Mouse (Mus musculus): ENCODE measurements around the gene Nmrk1. TPM values are rescaled to one million over a fixed set of nuclear protein-coding genes. Genes with fewer than 3 reads are reported as not detected.

Nmrk1 gene
- total RNA-seq, 4 experiments from 2014 or later: 2.7 to 4.6 (median 3.7) TPM

DNA sequence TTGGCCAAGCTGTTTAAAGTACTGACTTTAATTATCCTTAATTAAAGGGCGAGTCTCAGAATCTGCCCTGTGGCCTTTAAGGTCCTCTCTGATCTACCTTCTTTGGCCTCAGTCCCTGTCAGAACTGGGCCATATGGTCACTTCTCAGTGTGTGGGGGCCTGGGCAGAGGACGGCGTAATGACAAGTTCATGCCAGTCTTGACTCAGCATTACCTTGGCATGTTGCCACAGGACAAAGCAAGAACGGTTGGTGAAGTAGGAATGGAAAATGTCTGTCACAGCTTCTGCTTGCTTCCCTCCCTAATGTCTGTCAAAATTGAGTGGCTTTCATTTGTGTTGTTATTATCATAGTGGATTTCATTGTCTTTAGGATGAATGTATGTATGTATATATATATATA is 20.8 kb downstream of the Nmrk1 start:
- DNase-seq (ENCODE audit: low spot score): no peak

GRCm38 (mm10) chr19:18653058-18653457 is 21.3 kb downstream of the Nmrk1 start:
- DNase-seq (ENCODE audit: low spot score): no peak

DNA sequence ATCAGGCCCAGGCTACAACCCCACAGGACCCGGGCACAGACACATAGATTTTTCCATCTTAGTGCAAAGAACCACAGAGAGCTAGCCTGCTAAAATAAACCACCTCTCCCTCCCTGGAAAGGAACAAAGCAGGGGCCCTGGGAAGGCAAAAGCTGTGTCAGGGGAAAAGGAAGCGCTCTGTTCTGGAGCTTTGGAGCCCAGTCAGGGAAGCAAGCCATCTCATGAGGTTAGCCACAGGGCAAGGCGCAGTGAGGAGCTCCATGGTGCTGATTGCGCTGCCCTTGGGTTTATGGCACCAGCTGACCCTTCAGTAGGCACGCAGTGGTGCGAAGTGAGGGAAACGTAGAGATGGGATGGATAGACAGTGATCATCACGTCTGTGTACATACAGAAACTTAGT is 22.6 kb downstream of the Nmrk1 start:
- DNase-seq (ENCODE audit: low spot score): no peak

GRCm38 (mm10) chr19:18654984-18655383 is 23.2 kb downstream of the Nmrk1 start:
- DNase-seq (ENCODE audit: low spot score): no peak

DNA sequence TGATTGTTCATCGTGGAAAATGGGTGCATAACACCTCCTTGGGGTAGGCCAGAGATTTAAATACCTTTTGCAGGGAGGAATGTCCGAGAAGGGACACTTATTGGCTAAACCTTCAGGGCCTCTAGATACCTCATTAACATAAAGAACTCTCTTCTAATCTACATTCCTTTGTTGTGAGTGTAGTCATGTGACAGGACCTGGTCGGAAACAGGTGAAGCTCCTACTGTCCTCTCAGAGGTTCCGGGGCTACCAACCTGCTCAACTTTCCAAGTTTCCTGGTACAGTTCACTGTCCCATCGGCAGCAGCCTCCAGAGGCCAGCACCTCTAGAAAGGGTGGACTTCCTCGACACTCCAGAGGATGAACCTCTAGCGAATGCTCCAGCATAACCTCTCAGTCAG is 24.2 kb downstream of the Nmrk1 start:
- DNase-seq (ENCODE audit: low spot score): no peak

GRCm38 (mm10) chr19:18658473-18658872 is 26.7 kb downstream of the Nmrk1 start:
- no peak for DNase-seq (ENCODE audit: low spot score)

DNA sequence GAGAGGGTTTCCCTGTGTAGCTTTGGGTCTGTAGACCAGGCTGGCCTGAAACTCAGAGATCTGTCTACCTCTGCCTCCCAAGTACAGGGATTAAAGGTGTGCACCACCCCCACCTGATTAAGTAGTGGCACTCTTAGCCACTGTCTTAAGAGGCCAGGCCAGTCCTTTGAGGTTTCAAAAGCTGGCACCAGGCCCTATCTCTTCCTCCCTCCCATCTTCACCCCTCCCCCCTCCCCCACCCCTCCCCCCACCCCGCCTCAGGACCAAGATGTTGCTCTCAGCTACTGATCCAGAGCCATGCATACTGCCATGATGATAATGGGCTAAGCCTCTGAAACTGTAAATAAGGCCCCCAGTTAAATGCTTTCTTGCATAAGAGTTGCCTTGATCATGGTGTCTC is 27.6 kb downstream of the Nmrk1 start:
- DNase-seq (ENCODE audit: low spot score): no peak

GRCm38 (mm10) chr19:18660466-18660865 is 28.7 kb downstream of the Nmrk1 start:
- DNase-seq (ENCODE audit: low spot score): no peak

GRCm38 (mm10) chr19:18661683-18662082 is 29.9 kb downstream of the Nmrk1 start:
- no peak for DNase-seq (ENCODE audit: low spot score)

GRCm38 (mm10) chr19:18663904-18664303 is 32.2 kb downstream of the Nmrk1 start:
- no peak for DNase-seq (ENCODE audit: low spot score)

- DNase-seq (ENCODE audit: low spot score): no peak
Measured at GRCm38 (mm10) chr19:18666966-18667365, 35.2 kb downstream of the Nmrk1 start.

GRCm38 (mm10) chr19:18669551-18669950 is 37.8 kb downstream of the Nmrk1 start:
- no peak for DNase-seq (ENCODE audit: low spot score)

GRCm38 (mm10) chr19:18670608-18671007 is 38.9 kb downstream of the Nmrk1 start, which contains the start of gene Carnmt1:
Gene Carnmt1, plus strand, starts transcription at chr19:18670764.
- peak; percentile 98 for DNase-seq (ENCODE audit: low spot score)

GRCm38 (mm10) chr19:18671056-18671741 is 39.4 kb downstream of the Nmrk1 start:
- no peak for DNase-seq (ENCODE audit: low spot score)

GRCm38 (mm10) chr19:18672498-18672897 is 40.7 kb downstream of the Nmrk1 start:
- DNase-seq (ENCODE audit: low spot score): no peak

DNA sequence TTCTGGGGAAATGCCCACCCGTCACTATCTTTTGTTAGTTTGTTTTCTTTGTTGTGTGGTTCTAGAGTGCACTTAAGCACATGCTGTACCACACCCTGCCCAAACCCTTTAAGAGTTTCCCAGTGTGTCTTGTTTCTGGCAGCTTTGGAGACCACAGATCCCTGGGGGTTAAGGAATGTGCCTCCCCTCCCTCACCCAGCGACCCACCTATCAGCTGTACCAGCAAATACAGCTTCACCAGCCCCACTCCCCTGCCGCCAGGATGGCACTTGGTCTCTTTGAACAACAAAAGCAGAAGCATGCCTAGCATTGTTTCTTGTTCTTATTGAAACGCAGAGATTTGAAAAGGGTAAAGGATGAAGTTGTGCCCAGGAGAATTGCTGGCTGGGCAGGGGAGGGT is 41.4 kb downstream of the Nmrk1 start:
- DNase-seq (ENCODE audit: low spot score): no peak

GRCm38 (mm10) chr19:18682142-18682541 is 50.4 kb downstream of the Nmrk1 start:
- no peak for DNase-seq (ENCODE audit: low spot score)

DNA sequence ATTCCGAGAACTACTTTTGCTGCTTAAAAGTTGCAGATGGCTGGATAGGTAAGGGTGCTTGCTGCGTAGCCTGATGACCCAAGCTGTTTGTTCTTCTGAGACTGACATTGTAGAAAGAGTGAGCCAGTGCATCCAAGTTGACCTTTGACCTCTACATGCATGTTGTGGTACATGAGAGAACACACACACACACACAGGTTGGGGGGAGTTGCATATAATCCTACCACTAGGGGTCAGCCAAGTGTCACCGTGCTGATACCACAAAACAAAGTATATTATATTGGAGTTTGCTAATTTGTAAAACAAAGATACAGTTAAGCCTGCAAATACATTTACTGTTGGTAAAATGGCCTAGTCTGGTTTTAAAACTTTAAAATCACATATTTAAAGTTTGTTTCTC is 55.8 kb downstream of the Nmrk1 start:
- peak; percentile 25 for DNase-seq (ENCODE audit: low spot score)

DNA sequence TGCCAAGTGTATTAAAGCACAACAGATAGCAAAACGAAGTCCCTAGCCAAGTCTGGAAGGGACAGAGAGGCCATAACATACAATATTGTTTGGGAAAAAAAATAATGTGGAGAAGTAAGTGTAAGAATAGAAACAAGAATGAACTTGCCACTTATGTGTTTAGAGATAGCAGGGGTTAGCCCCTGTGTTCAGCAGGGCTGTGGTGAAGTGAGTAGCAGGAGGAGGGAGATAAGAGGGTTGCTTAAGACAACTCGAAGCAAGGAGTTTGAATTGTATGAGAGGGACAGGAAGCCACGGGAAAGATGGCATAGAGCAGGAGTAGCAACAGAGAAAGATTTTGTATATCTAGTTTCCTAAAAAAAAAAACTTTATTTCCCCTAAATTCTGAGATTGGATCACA is 60.4 kb downstream of the Nmrk1 start:
- no peak for DNase-seq (ENCODE audit: low spot score)

DNA sequence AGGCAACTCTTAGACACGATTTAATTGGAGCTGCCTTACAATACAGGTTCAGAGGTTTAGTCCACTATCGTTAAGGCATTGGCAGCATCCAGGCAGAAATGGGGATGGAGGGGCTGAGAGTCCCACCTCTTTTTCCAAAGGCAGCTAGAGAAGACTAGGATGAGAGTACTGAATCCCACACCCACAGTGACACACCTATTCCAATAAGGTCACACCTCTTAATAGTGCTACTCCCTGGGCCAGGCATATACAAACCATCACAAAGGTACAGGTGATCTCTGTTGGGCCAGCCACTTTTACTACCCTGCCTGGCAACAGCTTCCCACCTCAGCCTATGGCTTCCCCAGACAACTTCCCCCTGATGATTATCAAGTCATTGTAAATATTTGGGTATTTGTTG is 61.0 kb downstream of the Nmrk1 start:
- no peak for DNase-seq (ENCODE audit: low spot score)

- DNase-seq (ENCODE audit: low spot score): no peak
Measured at GRCm38 (mm10) chr19:18695116-18695515, 63.4 kb downstream of the Nmrk1 start.

GRCm38 (mm10) chr19:18695552-18695951 is 63.8 kb downstream of the Nmrk1 start:
- DNase-seq (ENCODE audit: low spot score): no peak
